Mouse (Mus musculus): ENCODE data around the gene Isyna1. TPM values are rescaled to one million over a fixed set of nuclear protein-coding genes. Genes with fewer than 3 reads are reported as not detected.

Isyna1 gene
- polyA plus RNA-seq, 1 experiment, result 49.6 TPM

DNA sequence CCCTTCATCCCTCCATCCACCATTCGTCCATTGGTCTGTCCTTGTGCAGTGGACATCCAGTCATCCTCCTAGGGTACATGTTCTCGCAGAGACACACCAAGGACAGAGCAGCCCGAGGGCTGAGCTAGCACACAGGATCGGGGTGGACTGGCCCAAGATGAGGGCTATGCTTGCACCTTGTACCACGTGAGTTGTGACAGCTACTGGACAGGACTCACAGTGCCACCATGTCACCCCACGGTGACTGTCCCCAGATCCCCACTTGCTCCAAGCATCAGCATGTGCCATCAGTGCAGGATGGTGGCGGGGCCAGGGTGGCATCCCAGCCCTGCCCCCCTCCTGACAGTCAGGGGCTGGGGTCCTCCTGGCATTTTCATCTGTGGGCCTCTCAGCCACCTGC, 10.4 kb downstream of the Isyna1 start:
- no peak for DNase-seq (ENCODE audit: low spot score)

DNA sequence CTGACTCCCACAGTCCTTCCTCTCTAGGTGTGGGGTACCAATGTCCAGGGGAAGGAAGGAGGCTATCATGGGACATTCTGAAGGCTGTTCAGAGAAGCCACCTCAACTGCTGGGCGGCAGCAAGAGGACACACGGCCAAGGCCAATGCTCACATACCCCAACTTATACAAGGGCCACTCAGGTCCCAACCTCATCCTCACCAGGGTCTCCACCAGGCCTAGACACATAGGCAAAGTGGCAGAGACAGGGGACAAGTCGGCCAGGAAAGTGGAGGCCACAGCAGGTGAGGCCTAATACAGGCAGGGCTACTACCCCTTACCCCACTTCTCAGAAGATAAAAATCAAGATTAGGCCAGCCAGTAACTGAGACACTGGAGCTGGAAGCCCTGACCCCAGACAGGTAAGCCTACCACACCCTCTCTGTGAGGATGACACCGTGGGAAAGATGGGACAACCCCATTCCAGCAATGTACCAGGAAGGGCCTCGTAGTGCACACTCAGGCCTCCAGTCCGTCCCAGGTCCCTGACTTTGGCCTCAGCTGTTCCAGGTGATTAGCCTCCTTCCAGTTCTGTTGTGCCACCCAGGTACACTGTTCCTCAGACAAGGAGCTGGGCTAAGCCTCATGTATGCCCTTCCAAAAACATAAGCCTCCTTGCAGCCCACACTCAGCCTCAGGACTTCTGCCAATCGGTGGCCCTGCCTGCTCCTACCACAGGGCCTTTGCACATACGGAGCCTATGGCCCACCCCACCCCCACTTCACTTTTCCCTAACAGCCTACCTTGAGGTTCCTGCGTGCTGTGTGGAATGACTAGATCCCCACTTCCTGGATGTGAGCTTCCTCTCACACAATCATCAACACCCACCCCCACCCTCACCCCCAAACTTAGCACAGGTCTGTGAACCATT, 12.0 kb downstream of the Isyna1 start:
- no peak for DNase-seq (ENCODE audit: low spot score)

DNA sequence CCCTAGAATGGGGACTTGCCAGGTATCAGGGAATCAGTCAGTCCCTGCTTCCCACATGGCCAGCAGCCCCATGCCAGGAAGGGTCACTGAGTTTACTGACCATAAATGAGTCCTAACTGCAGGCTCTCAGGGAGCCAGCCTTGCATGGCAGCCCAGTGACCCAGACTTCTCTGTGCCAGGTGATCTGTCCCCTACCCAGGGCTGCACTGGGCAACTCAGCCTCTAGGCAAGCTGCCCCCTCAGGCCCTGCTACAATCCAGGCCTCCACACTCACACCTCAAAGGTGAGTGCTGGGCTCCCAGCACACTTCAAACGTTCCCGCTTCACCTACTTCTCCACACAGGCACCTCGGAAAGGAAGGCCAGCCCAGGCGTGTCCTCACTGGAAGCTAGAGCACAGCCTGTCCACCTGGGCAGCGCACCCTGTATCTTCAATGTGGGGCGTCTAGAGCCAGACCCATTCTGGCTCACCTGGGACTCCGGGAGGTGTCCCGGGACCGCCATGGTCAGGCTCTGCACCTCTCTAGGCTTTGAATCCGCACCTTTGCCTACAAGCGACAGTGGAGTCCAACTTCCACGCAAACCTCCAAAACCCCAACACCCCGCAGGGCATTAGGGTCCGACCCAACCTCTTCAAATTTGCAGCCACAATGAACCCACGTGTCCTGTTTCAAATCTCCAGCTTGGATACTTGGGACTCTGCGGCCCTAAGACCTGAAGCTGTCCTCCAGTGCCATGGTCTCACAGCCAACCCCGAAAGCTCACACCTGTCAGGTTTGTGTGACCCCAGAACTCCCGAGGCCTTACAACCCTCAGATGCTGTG, 12.8 kb downstream of the Isyna1 start:
- no peak for DNase-seq (ENCODE audit: low spot score)

DNA sequence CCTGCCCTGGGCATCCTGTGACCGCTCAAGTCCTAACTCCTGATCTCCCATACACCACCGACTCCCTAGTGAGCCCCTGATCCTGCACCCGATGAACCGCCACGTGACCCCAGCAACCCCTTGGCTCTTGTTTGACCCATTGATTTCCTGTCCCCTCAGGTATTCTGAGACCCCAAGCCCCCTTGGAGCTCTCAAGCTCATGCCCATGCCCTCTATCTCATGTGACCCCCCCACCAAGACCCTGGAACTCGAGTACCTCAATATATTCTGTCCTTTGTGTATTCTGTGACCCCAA, 13.4 kb downstream of the Isyna1 start:
- DNase-seq (ENCODE audit: low spot score), result no peak

DNA sequence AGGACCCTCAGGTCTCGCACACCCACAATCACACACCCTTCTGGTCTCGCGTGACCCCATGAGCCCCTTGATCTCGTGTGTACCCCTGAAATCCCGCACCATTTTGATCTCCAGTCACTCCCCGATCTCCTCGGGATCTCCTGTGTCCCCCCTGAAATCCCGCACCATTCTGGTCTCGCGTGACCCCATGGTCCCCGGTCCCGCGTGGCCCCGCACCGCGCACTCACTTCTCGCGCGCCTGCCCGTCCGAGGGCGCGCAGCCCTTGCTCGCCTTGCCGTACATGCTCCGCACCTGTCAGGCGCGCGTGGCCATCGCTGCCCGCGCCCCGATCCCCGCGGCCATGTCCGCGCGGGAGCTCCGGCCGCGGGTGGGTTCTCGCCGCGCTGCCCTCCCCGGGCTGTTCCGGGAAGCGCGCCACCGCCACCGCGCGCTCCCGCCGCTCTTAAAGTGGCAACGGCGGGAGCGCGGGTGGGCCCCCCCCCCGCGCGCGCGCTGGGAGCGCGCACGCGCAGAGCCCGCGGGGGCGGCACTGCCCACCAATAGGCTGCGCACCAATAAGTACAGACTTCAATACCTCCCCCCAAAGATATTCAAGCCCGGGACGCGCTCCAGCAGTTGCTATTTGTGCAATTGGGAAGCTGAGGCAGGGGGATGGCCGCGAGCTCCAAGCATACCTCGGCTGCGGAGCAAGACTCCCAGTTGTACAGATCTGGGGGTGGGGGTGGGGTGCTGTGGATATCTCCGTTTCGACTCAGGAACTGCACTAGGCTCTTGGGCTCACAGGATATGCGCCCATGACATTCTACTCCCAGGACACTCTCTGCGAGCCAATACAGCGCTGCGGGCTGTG, 13.9 kb downstream of the Isyna1 start:
- DNase-seq (ENCODE audit: low spot score), result no peak

DNA sequence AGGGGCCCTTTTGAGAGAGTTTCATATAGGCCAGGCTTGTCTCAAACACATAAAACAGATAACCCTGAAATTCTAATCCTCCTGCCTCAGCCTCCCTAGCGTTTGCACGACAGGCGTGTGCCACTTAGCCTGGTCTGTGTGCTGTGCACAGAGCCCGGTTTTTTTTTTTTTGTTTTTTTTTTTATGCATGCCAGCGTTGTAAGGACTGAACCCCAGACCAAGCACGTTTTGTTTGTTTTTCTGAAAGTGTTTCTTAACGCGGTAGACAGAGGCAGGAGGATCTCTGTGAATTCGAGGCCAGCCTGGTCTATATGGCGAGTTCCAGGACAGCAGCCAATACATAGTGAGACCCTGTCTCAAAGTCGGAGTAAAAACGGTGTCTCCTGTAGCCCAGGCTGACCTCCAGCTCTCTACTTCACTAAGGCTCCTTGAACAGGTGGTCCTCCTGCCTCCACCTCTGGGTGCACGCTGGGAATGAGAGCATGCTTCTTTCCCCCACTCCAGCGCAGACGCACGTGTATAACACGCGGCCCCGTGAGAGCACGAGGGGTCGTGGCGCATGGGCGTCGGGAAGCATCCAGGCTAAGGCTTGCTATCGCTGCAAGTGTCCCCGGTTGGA, 14.7 kb downstream of the Isyna1 start, which contains the start of gene Ssbp4:
Gene Ssbp4 (minus strand): TSS at position 124 of the 619 bp plus-strand sequence.
- DNase-seq (ENCODE audit: low spot score), result no peak

DNA sequence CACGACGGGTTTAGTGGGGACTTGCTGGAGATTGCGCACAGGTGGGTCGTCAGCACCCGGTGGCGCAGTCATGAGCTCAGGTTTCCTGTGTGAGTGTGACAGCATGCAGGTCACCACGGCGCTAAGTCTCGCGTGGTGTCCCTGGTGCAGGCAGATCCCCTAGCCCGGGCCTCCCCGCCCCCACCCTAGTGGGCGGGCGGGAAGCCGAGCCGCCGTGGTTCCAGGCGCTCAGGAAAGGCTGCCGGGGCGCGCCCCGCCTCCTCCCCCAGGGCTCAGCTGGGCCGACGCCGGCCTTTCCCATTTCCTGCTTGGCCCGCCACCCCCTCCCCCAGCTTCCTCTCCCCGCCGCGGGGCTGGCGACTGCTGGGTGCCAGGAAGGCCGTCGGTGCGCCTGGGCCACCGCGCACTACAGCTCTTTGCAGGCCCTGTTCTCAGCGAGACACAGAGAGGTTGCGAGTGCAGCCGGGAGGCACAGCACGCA, 15.2 kb downstream of the Isyna1 start:
- peak; percentile 72 for DNase-seq (ENCODE audit: low spot score)

DNA sequence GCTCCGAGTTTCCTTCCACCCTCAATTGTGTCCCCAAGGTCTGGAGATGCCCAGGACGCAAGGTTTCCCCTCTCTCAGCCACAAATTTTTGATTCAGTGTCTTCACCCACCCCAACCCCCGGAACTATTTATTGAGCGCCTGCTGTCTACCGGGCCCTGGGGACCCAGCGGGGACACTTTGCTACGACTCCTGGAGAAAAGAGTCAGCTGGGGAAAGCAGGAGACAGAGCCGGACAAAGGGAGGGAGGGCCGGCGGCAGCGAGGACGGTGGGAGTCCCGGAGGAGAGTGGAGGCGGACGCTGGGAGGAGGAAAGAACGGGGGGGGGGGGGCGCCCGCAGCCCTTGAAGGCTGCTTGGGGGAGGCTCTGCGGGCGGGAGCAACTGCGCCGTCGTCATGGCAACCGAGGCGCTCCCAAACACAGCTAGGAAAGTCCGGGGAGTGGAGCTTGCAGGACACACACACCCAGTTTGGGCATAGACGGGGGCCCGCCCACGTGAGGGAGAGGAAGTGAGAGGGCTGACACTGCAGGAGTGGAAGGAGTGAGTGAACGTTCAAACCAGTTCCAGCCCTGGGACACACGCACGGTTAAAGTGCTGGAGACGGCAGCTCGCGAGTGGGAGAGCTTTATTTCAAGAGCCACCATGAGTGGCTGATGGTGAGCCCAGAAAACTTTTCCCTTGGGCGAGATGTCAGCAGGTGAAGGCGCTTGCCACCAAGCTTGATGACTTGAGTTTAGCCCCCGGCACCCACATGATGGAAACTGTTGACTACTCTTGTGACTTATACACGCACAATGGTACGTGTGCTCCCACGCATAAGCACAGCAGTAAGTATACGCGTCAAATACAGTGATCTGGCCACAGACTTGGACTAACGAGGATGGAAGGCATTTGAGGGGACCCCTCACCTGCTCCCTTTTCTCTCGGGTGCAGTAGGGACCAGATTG, 15.9 kb downstream of the Isyna1 start:
- no peak for DNase-seq (ENCODE audit: low spot score)

DNA sequence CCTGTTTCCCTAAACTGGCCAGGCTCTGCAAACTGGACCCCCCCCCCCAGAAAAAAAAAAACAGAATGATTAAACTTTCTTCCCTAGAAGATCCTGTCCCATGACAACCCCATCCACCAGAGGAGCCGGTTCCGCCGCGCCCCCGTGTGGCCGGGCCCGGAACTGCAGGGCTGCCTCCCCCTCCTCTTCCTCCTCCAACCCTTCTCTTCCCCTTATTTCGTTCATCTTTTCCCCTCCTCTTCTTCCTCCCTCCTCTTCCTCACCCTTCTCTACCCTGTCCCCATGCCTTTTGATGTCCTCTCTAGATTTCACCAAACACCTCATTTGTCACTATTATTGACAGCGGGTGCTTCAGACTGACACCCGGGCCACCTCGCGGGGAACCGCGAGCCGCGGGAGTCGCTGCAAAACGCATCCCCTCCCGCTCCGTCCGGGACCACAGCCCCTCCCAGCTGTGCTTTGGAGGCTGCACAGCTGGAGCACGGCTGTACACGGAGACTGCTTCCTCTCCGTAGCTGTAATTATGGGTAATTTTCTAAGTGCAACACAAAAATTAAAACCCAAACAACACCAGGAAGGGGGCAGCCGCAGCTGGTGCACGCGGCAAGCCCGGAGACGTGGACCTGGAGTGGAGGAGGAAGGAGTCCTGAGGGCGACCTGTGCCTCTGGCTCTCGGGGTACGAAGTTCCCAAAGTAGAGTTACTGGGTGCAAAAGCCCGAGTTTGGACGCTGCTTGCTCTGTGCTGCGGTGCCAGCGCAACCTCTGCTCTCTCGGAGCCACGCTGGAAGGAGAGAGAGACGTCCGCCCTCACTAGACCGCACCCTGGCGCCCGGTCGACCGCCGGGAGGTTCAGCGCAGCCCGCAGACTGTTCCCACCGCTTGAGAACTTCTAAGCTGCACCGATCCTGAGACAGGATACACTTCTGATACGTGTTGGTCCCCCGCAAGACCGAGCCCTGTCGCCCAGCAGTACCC, 16.9 kb downstream of the Isyna1 start:
- DNase-seq (ENCODE audit: low spot score), result peak; percentile 74

DNA sequence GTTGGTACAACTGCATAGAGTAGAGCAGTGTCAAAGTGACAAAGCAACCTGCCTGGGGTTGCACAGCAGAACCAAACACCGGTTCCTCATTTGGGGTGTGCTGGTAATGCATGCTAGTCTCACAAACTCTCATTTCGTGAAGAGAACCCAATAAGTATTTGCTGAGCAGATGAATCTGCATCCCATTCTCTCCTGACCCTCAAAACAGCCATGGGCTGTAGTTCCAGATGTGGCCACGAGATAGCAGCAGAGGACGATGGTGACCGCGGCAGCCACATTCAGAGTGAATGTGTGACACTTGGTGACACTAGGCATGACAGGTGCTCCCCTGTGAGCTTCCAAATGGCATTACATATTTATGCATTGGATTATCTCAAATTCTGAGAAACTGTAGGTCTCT, 17.7 kb downstream of the Isyna1 start:
- DNase-seq (ENCODE audit: low spot score), result no peak

DNA sequence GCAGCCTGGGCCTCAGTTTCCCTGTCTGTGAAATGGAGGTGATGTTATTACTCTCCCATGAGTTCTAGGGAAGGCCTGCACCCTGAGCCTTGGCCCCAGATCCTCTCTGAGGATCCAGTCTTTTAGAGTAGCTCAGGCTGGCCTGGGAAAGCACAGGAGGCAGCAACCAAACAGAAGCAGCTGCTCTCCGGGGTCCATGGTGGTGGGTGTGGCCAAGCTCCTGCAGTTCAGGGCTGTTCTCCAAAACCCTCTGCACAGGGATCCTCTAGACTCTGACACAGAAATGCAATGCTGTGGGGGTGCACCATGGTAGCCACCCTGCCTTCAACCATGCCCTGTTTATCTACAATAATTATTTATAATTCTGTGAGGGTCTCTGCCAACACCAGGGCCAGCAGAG, 19.6 kb downstream of the Isyna1 start:
- DNase-seq (ENCODE audit: low spot score), result no peak

DNA sequence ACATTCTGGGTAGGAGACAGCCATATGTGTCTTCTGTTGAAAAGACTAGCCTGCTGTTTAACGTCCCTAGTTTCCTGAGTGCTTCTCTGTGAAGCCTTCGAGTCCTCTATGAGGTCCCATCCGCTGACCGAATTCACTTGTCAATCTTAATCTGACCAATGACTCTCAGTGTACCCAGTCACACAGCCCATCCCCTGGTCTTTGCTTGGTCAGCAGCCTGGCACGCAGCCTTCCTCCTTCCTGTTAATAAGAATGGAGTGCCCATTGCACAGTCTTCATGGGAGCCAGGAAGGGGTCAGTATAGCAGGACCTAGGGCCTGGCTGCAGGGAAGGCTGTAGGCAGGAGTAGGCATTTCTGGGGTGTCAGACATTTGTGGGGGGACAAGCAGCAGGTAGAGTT, 20.3 kb downstream of the Isyna1 start:
- no peak for DNase-seq (ENCODE audit: low spot score)

DNA sequence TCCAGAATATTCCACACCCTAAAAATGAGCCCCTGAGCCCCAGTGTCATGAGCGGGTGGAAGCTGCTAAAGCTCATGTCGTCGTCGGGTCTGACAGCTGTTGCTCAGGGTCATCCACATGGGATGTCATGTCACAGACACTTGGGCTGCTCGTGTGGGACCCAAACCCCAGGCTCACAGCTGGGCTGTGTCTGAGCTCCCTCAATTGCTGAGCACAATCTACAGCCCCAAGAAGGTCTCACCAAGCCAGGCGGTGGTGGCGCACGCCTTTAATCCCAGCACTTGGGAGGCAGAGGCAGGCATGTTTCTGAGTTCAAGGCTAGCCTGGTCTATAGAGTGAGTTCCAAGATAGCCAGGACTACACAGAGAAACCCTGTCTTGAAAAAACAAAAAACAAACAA, 21.1 kb downstream of the Isyna1 start:
- DNase-seq (ENCODE audit: low spot score), result no peak

DNA sequence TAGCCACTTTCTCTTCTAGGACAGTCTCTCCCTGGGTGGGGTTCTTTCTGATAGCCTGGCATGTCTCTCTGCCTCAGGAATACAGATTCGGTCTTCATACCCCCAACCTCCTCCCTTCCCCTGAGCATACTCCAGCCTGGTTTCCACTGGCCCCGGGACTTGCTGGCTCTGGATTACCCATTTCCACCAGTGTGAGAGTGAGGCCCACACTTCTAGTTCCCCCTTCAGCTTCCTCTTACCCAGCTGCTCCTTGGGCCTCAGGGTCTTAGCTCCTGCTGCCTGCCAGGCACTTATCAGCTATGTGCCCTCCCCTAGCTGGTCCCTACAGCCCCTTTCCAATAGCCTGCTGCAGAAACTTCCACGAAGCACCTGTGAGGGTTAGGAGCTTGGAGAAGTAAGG, 21.7 kb downstream of the Isyna1 start, which contains the start of gene Lrrc25:
Gene Lrrc25 (plus strand): TSS at position 262 of the 400 bp plus-strand sequence.
- DNase-seq (ENCODE audit: low spot score), result no peak

DNA sequence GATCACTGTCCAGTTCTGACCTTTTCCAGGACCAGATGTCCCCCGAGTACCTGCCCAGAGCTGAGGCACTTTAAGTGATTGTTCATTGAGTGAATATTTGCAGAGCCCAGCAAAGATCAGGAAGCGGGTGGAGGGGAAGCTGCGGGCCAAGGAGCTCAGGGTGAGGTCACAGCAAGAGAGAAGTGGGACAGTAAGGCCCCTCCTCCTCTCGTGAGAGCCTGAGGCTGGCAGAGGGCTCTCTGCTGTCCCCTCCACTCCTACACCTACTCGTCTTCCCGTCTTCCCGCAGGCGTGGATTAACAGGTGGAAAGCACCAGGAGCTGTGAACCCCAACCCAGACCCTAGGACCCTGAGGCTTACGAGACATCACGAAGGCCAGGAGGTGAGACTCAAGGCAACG, 22.5 kb downstream of the Isyna1 start:
- DNase-seq (ENCODE audit: low spot score), result no peak

DNA sequence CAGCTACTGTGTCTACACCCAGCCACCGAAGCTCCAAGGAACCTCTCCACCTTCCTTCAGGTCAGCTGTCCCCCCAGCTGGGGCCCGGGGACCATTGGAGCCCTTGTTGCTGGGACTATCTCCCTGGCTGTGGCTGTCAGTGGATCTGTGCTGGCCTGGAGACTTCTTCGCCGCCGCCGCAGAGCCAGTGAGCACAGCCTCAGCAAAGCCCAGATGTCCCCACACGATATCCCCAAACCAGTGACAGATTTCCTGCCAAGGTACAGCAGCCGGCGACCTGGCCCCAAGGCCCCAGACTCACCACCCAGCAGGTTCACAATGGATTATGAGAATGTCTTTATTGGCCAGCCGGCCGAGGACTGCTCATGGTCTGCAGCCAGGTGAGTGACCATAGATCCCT, 23.8 kb downstream of the Isyna1 start:
- no peak for DNase-seq (ENCODE audit: low spot score)

DNA sequence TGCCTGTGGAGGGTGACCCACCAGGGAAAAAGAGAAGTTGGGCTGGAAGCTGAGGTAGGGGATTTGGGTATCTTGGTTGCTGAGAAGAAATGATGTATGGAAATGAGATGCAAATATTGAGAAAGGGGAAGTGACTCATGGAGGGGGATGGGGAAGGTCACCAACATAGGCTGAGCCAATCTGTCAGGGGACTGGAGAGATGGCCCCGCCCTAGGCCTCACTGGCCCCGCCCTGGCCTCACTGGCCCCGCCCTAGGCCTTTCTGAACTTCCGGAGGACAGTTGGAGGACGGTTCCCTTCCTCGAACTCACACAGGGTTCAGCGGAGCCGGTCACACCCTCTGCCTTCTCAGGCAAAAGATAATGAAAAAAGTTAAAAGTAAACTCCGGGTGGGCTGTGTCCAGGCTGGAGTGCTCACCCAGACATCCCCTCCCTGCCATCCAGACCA, 24.7 kb downstream of the Isyna1 start:
- DNase-seq (ENCODE audit: low spot score), result no peak

DNA sequence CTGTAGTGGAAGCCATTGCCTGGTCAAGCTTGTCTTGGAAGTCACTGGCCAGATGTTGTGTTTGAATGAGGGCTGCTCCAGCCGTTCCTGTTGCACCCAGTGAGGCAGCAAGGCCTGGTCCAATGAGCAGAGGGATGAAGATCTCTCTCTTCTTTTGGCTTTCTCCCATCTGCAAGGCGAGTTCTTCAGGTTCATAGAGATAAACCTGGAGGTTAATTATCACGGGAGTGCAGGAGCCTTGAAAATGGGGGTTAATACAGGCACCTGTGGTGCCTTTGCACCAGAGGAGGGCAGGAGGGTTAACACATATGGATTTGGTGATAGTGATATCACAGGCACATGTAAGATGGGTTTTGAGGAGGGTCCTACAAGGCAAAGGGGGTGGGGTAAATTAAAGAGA, 28.0 kb downstream of the Isyna1 start:
- no peak for DNase-seq (ENCODE audit: low spot score)

DNA sequence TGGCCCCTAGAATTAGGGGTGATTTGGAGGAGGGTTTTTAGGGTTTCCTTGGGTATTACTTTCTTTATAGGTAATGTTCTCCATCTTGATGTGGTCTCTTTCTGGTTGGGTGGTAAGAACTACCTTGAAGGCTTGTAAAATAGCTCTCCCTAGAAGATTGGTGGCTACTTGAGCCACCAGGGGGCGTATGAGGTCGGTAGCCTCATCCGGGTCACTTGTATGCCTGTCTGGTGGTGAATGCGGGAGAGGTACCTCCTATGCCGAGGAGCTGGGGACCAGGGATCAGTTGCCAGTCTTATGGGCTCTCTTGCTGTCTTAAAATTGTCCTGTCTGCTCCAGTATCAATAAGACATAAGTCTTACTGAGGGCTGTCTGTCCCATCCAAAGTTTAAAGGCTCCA, 30.9 kb downstream of the Isyna1 start:
- no peak for DNase-seq (ENCODE audit: low spot score)
